Mouse (Mus musculus) forebrain, embryonic 15.5 days (tissue): ENCODE measurements around the gene Egfl7. TPM values are rescaled to one million over a fixed set of nuclear protein-coding genes. Genes with fewer than 3 reads are reported as not detected.
A peak's percentile ranks its signal among the peaks of the same experiment; 100 is the strongest.

Experiments
- ATAC-seq: fragments of 200-750 bp; cut with Nextera tagmentation; replicated peaks from 2 replicates; pipeline ENCODE4 v1.8.0; 2017; ENCODE audit warnings: mild to moderate bottlenecking, moderate TSS enrichment, moderate library complexity
- H3K27ac ChIP-seq: fragments of 300-500 bp; sonication (generic); replicated peaks from 2 replicates; pipeline ENCODE4 v1.5.1; 2015; ENCODE audit warnings: mild to moderate bottlenecking, inconsistent platforms
- H3K27me3 ChIP-seq: fragments of 300-500 bp; sonication (generic); 2 replicates; pipeline ENCODE4 v1.6.1; 2015; ENCODE audit warnings: inconsistent platforms
- H3K36me3 ChIP-seq: fragments of 300-500 bp; sonication (generic); 2 replicates; pipeline ENCODE4 v1.6.1; 2015; ENCODE audit warnings: mild to moderate bottlenecking, inconsistent platforms
- H3K4me1 ChIP-seq: fragments of 300-500 bp; sonication (generic); 2 replicates; pipeline ENCODE4 v1.6.1; 2015; ENCODE audit warnings: inconsistent platforms
- H3K4me2 ChIP-seq: fragments of 300-500 bp; sonication (generic); replicated peaks from 2 replicates; pipeline ENCODE4 v1.6.1; 2015; ENCODE audit warnings: mild to moderate bottlenecking, inconsistent platforms
- H3K4me3 ChIP-seq: fragments of 300-500 bp; sonication (generic); 2 replicates; pipeline ENCODE4 v1.5.1; 2015; ENCODE audit warnings: mild to moderate bottlenecking, inconsistent platforms
- H3K9ac ChIP-seq: fragments of 300-500 bp; sonication (generic); replicated peaks from 2 replicates; pipeline ENCODE4 v1.6.1; 2015; ENCODE audit warnings: mild to moderate bottlenecking, inconsistent platforms
- H3K9me3 ChIP-seq: fragments of 300-500 bp; sonication (generic); 2 replicates; pipeline ENCODE4 v1.6.1; 2016; ENCODE audit warnings: inconsistent platforms
- WGBS: fragments of 180-500 bp; shearing (Covaris S2); methylation state at CpG from one replicate; pipeline ENCODE4 v1.1.7; 2015; ENCODE audit warnings: mixed read lengths; 5-methylcytosine and 5-hydroxymethylcytosine counted together
- polyA plus RNA-seq: library from polyadenylated mRNA; unstranded; fragments of >200 nt; fragmentation: Nextera tagmentation; extraction: Ambion mirVana; gene quantifications from 2 replicates; pipeline ENCODE4 v1.2.1, GENCODE M21; 2015

Egfl7 gene
- polyA plus RNA-seq, 1 experiment from 2014 or later: 46.4 TPM

DNA sequence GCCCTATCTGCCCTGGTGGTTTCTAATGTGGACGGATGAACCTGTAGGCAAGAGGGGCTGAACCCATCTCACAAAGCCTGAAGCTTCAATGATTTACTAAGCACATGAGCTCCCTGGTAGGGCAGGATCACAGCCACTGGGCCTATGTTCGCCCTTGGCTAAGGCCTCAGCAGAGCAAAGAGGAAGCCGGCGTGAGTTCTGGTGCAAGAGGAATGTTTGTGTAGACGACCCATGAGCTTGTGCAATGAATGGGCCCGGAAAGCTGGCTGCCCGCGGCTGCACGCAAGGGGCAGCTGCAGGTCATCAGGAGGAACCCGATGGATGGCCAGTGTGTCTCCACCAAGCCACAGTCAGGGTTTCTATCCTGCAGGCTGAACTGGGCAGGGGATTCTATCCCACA, 30.0 kb upstream of the Egfl7 start:
- Histone ChIP-seq H3K27me3 (no peaks in the 10 kb centered on the region), H3K4me1 (peaks cover 9% of the 10 kb centered on the region; the same call in 1 of the 2 replicates), H3K36me3 (no peaks in the 10 kb centered on the region), H3K9me3 (no peaks in the 10 kb centered on the region), H3K4me2 (no peak overlapping the region), H3K27ac (no peak overlapping the region), H3K9ac (no peak overlapping the region), H3K4me3 (no peak overlapping the region)
- no peak for ATAC-seq
- 86% methylated on average over 10 of the region's 10 CpGs for WGBS

DNA sequence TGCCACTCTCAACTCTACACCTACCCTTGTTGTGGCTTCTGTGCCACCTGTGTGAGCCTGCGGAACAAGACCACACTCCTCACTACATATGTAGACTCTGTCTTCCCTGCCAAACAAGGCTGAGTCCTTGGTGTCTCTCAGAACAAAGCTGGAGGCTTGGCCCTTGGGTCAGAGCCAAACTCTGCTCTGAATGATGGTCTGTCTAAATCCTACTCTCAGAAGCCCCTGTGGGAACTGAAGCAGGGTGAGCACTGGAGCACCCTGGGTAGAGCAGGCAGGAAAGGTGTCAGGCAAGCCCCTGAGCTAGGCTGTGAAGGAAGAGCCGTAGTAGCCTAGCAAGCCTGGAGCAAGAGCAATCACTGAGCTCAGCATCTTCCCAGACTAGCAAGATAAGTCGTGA, 29.6 kb upstream of the Egfl7 start:
- Histone ChIP-seq H3K9me3 (no peaks in the 10 kb centered on the region), H3K36me3 (no peaks in the 10 kb centered on the region), H3K27me3 (no peaks in the 10 kb centered on the region), H3K4me2 (no peak overlapping the region), H3K9ac (no peak overlapping the region), H3K27ac (no peak overlapping the region), H3K4me1 (peaks cover 9% of the 10 kb centered on the region; the same call in 1 of the 2 replicates), H3K4me3 (no peak overlapping the region)
- WGBS: 70% methylated on average over 3 of the region's 3 CpGs
- ATAC-seq: no peak

GRCm38 (mm10) chr2:26550777-26551176, 29.0 kb upstream of the Egfl7 start:
- Histone ChIP-seq H3K36me3 (no peaks in the 10 kb centered on the region), H3K4me2 (no peak overlapping the region), H3K9me3 (no peaks in the 10 kb centered on the region), H3K27me3 (no peaks in the 10 kb centered on the region), H3K9ac (no peak overlapping the region), H3K4me1 (peaks cover 9% of the 10 kb centered on the region; the same call in 1 of the 2 replicates), H3K27ac (no peak overlapping the region), H3K4me3 (no peak overlapping the region)
- ATAC-seq: no peak
- 55% methylated on average over 3 of the region's 3 CpGs for WGBS

DNA sequence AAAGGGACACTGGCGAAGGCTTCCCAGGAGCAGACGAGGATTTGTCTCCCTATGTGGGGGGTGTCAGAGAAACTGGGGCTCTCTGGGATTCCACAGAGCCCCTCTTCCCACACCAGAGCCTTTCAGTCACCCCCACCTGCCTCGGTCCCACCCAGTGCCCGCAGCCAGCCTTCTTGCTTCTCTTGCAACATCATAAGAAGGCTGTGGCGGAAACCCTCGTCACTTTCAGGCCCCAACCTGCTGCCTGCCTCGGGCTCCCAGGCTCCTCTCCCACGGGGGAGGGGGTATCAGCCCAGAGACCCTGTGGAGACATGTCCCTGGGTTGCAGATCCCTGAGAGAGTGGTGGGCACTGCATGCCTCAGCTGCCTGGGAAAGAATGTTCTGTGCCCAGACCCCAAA, 28.4 kb upstream of the Egfl7 start:
- no peak for ATAC-seq

GRCm38 (mm10) chr2:26552066-26552465, 27.7 kb upstream of the Egfl7 start:
- Histone ChIP-seq H3K4me1 (peaks cover 9% of the 10 kb centered on the region; the same call in 1 of the 2 replicates), H3K9ac (no peak overlapping the region), H3K27ac (no peak overlapping the region), H3K9me3 (no peaks in the 10 kb centered on the region), H3K36me3 (no peaks in the 10 kb centered on the region), H3K4me3 (no peak overlapping the region), H3K4me2 (no peak overlapping the region), H3K27me3 (no peaks in the 10 kb centered on the region)
- ATAC-seq: no peak
- WGBS: 89% methylated on average over 2 of the region's 2 CpGs

More for the DNA sequence above, 28.4 kb upstream of the Egfl7 start:
- no peaks in the 10 kb centered on the region for H3K27me3 ChIP-seq
- no peak overlapping the region for H3K4me3 ChIP-seq
- no peaks in the 10 kb centered on the region for H3K9me3 ChIP-seq
- 71% methylated on average over 8 of the region's 8 CpGs for WGBS
- no peak overlapping the region for H3K27ac ChIP-seq
- H3K4me2 ChIP-seq: no peak overlapping the region
- H3K9ac ChIP-seq: no peak overlapping the region
- H3K36me3 ChIP-seq: no peaks in the 10 kb centered on the region
- H3K4me1 ChIP-seq: peaks cover 9% of the 10 kb centered on the region; the same call in 1 of the 2 replicates

DNA sequence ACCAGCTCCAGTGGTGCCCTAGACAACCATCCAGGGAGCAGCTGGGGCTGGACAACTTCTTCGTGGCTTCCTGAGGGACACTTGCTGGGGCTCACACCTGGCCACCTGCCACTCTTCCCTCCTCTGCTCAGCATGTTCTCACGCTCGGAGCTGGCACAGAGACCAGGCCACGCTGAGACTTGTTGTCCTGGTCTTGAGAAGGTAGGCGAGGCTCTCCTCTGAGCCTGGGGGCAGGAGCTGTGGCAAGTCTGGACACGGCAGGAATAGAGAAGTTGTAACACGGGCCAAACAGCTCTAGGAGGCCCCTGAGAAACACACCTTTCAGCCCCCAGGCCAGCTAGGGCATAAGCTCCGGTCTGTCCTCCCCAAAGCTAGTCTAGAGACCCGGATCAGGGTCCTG, 25.9 kb upstream of the Egfl7 start:
- WGBS: 84% methylated on average over 9 of the region's 9 CpGs
- Histone ChIP-seq H3K9ac (no peak overlapping the region), H3K9me3 (no peaks in the 10 kb centered on the region), H3K36me3 (no peaks in the 10 kb centered on the region), H3K4me2 (no peak overlapping the region), H3K27ac (no peak overlapping the region), H3K27me3 (no peaks in the 10 kb centered on the region), H3K4me1 (peaks cover 9% of the 10 kb centered on the region; the same call in 1 of the 2 replicates), H3K4me3 (no peak overlapping the region)
- no peak for ATAC-seq

DNA sequence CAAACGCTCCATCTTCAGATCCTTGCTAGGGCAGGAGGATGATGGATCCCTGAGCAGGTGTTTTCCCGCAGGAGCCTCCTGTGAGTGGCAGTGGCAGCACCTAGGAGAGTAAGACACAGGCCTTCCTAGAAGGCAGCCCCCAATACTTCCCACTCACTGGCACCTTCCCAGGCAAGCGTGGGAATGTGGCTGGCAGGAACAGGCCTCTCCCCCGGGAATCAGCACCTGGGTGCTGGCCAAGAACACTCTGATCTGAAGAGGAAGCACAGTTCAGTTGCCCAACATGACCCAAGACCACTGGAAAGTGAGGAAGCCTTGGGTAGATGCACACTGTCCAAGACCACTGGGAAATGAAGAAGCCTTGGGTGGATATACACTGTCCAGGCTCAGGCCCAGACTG, 24.7 kb upstream of the Egfl7 start:
- no peaks in the 10 kb centered on the region for H3K36me3 ChIP-seq
- H3K9me3 ChIP-seq: no peaks in the 10 kb centered on the region
- no peaks in the 10 kb centered on the region for H3K27me3 ChIP-seq
- no peak overlapping the region for H3K9ac ChIP-seq
- no peak for ATAC-seq
- no peak overlapping the region for H3K4me3 ChIP-seq
- 73% methylated on average over 4 of the region's 4 CpGs for WGBS
- peaks cover 9% of the 10 kb centered on the region; the same call in 1 of the 2 replicates for H3K4me1 ChIP-seq
- H3K27ac ChIP-seq: no peak overlapping the region
- no peak overlapping the region for H3K4me2 ChIP-seq

- Histone ChIP-seq H3K27me3 (no peaks in the 10 kb centered on the region), H3K4me2 (no peak overlapping the region), H3K4me3 (no peak overlapping the region), H3K9ac (no peak overlapping the region), H3K9me3 (no peaks in the 10 kb centered on the region), H3K4me1 (0 out of 2 replicates have a peak, but pooled peaks cover 7% of the 10 kb centered on the region), H3K27ac (no peak overlapping the region), H3K36me3 (no peaks in the 10 kb centered on the region)
- WGBS: 68% methylated on average over 4 of the region's 4 CpGs
- no peak for ATAC-seq
Measured at GRCm38 (mm10) chr2:26556535-26556993, 23.2 kb upstream of the Egfl7 start.

GRCm38 (mm10) chr2:26560506-26560905, 19.3 kb upstream of the Egfl7 start:
- Histone ChIP-seq H3K9ac (no peak overlapping the region), H3K9me3 (no peaks in the 10 kb centered on the region), H3K4me3 (no peak overlapping the region), H3K27me3 (no peaks in the 10 kb centered on the region), H3K27ac (no peak overlapping the region), H3K4me2 (no peak overlapping the region), H3K4me1 (0 out of 2 replicates have a peak, but pooled peaks cover 7% of the 10 kb centered on the region), H3K36me3 (no peaks in the 10 kb centered on the region)
- WGBS: 84% methylated on average over 5 of the region's 5 CpGs
- no peak for ATAC-seq

GRCm38 (mm10) chr2:26561351-26562016, 18.3 kb upstream of the Egfl7 start:
- Histone ChIP-seq H3K9me3 (no peaks in the 10 kb centered on the region), H3K4me3 (no peak overlapping the region), H3K36me3 (no peaks in the 10 kb centered on the region), H3K9ac (no peak overlapping the region), H3K4me2 (no peak overlapping the region), H3K27ac (no peak overlapping the region), H3K4me1 (0 out of 2 replicates have a peak, but pooled peaks cover 7% of the 10 kb centered on the region), H3K27me3 (no peaks in the 10 kb centered on the region)
- peak; percentile 51; the same call in 1 of the 2 replicates for ATAC-seq
- 38% methylated on average over 6 of the region's 6 CpGs for WGBS

- 20% methylated on average over 4 of the region's 4 CpGs for WGBS
- Histone ChIP-seq H3K36me3 (no peaks in the 10 kb centered on the region), H3K27me3 (no peaks in the 10 kb centered on the region), H3K4me1 (0 out of 2 replicates have a peak, but pooled peaks cover 3% of the 10 kb centered on the region), H3K9me3 (no peaks in the 10 kb centered on the region), H3K27ac (no peak overlapping the region), H3K9ac (no peak overlapping the region), H3K4me3 (no peak overlapping the region), H3K4me2 (no peak overlapping the region)
- peak; percentile 55; the same call in 1 of the 2 replicates for ATAC-seq
Measured at GRCm38 (mm10) chr2:26566221-26566620, 13.6 kb upstream of the Egfl7 start.

DNA sequence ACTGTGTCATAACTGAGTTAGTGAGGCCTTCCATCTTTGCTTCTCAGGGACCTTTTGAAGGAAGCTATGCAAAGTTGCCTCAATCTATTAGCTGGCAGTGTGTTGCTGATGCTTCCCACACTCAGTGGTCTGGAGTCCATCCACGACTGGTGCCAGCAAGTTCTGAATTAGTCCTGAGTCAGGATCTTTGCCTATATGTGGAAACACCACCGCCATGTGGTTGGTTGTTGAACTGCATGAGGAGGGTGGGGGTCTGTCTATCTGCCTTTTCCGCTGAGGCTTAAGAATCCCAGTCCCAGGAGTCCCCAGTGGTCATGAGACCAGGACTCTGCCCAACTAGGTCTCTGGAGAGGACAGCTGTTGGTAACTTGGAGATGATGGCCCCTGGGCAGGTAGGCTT, 9.8 kb upstream of the Egfl7 start:
- Histone ChIP-seq H3K9ac (no peak overlapping the region), H3K9me3 (no peaks in the 10 kb centered on the region), H3K36me3 (no peaks in the 10 kb centered on the region), H3K4me1 (peaks cover 11% of the 10 kb centered on the region), H3K4me3 (no peak overlapping the region), H3K27me3 (no peaks in the 10 kb centered on the region), H3K27ac (no peak overlapping the region), H3K4me2 (no peak overlapping the region)
- WGBS: under 1% methylated on average over 3 of the region's 3 CpGs
- no peak for ATAC-seq

DNA sequence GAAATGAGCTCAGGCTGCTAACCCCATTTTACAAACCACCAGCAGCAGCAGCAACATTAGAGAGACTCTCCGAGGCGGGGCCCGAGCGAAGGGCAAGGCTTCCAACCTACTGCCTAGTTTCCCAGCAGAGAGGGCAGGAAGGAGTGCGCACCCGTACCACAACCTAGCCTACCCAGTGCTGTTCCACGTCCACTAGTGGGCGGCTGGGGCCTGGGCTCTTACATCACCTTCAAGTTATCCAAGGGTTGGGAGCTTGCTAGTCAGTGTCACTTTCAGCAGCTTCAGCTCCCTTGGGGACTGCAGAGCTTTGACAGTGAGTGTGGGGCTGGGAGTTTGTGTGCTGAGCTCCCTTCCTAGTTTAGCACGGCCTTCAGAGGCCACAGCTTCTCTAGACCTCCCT, 8.4 kb upstream of the Egfl7 start:
- 80% methylated on average over 9 of the region's 9 CpGs for WGBS

More for the DNA sequence above, 8.4 kb upstream of the Egfl7 start:
- no peak overlapping the region for H3K4me2 ChIP-seq
- H3K9ac ChIP-seq: no peak overlapping the region
- no peak overlapping the region for H3K4me3 ChIP-seq
- ATAC-seq: no peak
- no peaks in the 10 kb centered on the region for H3K36me3 ChIP-seq
- no peaks in the 10 kb centered on the region for H3K27me3 ChIP-seq
- H3K9me3 ChIP-seq: no peaks in the 10 kb centered on the region
- H3K4me1 ChIP-seq: peaks cover 11% of the 10 kb centered on the region
- H3K27ac ChIP-seq: no peak overlapping the region
